Mouse (Mus musculus): ENCODE data around the gene Spred3. TPM values are rescaled to one million over a fixed set of nuclear protein-coding genes. Genes with fewer than 3 reads are reported as not detected.

Gene Spred3
- total RNA-seq, 2 experiments from 2014 or later = 50.2 to 53.6 TPM

GRCm38 (mm10) chr7:29134230-29134629, 36.0 kb downstream of the Spred3 start:
- DNase-seq (ENCODE audit: low spot score in 2 of 2) = no peak

GRCm38 (mm10) chr7:29128725-29129124, 41.5 kb downstream of the Spred3 start:
- DNase-seq (ENCODE audit: low spot score in 2 of 2) = no peak

- peak; percentile 33 to 43 for DNase-seq (ENCODE audit: low spot score in 2 of 2)
These were observed 43.9 kb downstream of the Spred3 start for GRCm38 (mm10) chr7:29126173-29126915.

GRCm38 (mm10) chr7:29124970-29125369, 45.2 kb downstream of the Spred3 start, which contains the start of gene Ryr1:
TSS of gene Ryr1 (minus strand) at chr7:29125179.
- DNase-seq (ENCODE audit: low spot score in 2 of 2) = no peak

GRCm38 (mm10) chr7:29123531-29124358, 46.5 kb downstream of the Spred3 start:
- no peak for DNase-seq (ENCODE audit: low spot score in 2 of 2)

GRCm38 (mm10) chr7:29122821-29123220, 47.4 kb downstream of the Spred3 start:
- DNase-seq (ENCODE audit: low spot score in 2 of 2) = no peak

- DNase-seq (ENCODE audit: low spot score in 2 of 2) = no peak
These were observed 50.7 kb downstream of the Spred3 start for GRCm38 (mm10) chr7:29119526-29119925.

DNA sequence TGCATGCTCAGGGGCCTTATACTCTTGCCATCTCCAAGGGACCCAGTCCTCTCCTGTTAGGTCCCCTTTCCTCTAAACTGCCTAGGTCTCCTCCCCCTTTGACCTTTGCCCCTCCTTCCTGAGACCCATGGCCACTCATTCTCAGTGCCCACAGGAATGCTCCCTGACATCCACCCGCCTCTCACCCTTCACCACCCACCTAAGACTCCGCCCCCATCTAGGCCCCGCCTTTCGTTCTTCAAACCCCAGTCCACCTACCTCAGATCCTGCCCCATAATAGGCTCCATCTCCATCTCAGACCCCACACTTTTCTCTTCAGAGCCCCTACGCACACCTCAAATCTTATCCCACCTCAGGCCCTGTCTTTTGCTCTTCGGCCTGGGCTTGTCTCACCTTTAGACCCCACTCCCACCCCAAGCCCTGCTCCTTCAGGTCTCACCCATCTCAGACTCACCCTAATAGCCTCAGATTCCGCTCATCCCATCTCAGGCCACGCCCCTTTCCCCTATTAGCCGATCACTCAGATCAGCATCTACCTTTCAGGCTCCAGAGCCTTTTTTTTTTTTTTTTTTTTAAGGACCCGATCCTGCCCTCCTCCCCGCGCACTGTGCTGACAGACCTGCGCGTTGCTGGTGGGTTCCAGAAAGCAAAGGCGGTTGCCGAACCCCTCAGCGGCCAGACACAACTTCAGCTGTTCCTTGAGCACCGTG, 51.9 kb downstream of the Spred3 start:
- DNase-seq (ENCODE audit: low spot score in 2 of 2) = no peak

GRCm38 (mm10) chr7:29108992-29109955, 60.9 kb downstream of the Spred3 start:
- DNase-seq (ENCODE audit: low spot score in 2 of 2) = peak; percentile 30 to 45

Other genes starting within 250 kb of the Spred3 start
- gene Actn4, start 208.1 kb downstream of the Spred3 start, total RNA-seq (2021) = 100 to 1,000 TPM; 192 TPM
- 100 to 1,000 TPM; 196 to 199 TPM for gene Eif3k, start 188.5 kb downstream of the Spred3 start, total RNA-seq (2021)
- gene Map4k1, start 188.4 kb downstream of the Spred3 start, total RNA-seq (2021) = 1 to 10 TPM; 1.0 to 1.7 TPM
- gene Ryr1, start 45.2 kb downstream of the Spred3 start, total RNA-seq (2021) = 1 to 10 TPM; 6.5 to 8.9 TPM
- 1 to 10 TPM; 1.4 TPM for gene Rasgrp4, start 35.6 kb downstream of the Spred3 start, total RNA-seq (2021)
- 10 to 100 TPM; 33.8 to 40.2 TPM for gene Fam98c, start 14.2 kb downstream of the Spred3 start, total RNA-seq (2021)
- gene Ggn, start 201 bp downstream of the Spred3 start, total RNA-seq (2021) = 1 to 10 TPM; 1.6 to 1.9 TPM
- 100 to 1,000 TPM; 121 to 125 TPM for gene Psmd8, start 10.3 kb upstream of the Spred3 start, total RNA-seq (2021)
- gene Catsperg1, start 43.6 kb upstream of the Spred3 start, total RNA-seq (2021) = 1 to 10 TPM; 1.1 to 1.5 TPM
- 1 to 10 TPM; 3.0 to 3.1 TPM for gene Kcnk6, start 62.1 kb upstream of the Spred3 start, total RNA-seq (2021)
- gene Yif1b, start 67.9 kb upstream of the Spred3 start, total RNA-seq (2021) = 10 to 100 TPM; 51.7 to 52.4 TPM
- under 1 TPM; 0.65 to 0.98 TPM for gene 2200002D01Rik, start 78.1 kb upstream of the Spred3 start, total RNA-seq (2021)
- 10 to 100 TPM; 27.6 to 33.5 TPM for gene Spint2, start 111.5 kb upstream of the Spred3 start, total RNA-seq (2021)
- gene Ppp1r14a, start 118.9 kb upstream of the Spred3 start, total RNA-seq (2021) = 10 to 100 TPM; 16.8 to 18.3 TPM
- 100 to 1,000 TPM; 107 to 120 TPM for gene Dpf1, start 133.5 kb upstream of the Spred3 start, total RNA-seq (2021)